Mouse (Mus musculus): ENCODE measurements at regions not wholly inside any gene's neighbourhood (a gene's known extent, or its start where the extent isn't known, plus 50 kb on each side); places are given as distances from the start of the nearest gene placed in this dataset.
"Not testable (repeated sequence)": the region's sequence is repeated elsewhere in the genome, so short reads cannot be mapped to it uniquely, and the experiment has no call there.

DNA sequence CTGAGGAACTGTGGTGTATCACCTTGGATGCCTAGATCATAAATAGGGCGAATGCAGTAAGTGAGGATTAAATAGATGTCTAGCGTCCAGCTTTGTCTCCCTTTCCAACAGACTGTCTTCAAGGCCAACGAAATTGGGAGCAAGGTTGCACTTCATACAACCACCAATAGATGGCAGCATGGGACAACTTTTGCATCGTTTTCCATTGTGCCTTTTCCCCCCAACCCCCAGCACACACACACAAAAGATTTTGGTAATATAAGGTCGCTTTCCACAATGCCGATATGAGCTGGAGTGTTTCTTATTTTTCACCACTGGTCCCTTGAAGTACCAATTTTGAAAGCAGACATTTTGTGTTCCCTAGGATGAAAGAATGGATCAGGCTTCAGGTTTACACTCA lies 304.7 kb downstream of the BC048507 start:
- peak; percentile 0 for DNase-seq

DNA sequence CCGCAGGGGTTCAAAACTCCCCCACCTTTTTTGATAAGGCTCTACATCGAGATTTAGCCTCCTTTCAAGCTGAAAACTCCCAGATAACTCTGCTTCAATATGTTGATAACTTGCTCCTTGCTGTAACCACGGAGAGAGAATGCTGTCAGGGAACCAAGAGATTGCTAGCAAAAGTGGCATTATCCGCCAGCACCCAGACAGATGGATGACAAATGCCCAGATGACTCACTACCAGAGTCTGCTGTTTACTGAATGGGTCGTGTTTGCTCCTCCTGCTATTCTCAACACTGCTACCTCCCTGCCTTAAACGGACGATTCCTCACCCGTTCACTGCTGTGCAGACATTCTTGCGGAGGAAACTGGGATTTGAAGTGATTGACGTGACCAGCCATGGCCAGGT lies 310.3 kb downstream of the BC048507 start:
- DNase-seq, result not testable (repeated sequence)

Data from retina, postnatal 1 day (tissue).